Mouse (Mus musculus) kidney, postnatal 14 days (tissue): Measurements from ENCODE around the gene Slc25a36.

Experiments
- DNase-seq: peaks from one replicate; pipeline ENCODE4 v3.0.0; 2022; ENCODE audit warnings: mixed read lengths

Gene Slc25a36

DNA sequence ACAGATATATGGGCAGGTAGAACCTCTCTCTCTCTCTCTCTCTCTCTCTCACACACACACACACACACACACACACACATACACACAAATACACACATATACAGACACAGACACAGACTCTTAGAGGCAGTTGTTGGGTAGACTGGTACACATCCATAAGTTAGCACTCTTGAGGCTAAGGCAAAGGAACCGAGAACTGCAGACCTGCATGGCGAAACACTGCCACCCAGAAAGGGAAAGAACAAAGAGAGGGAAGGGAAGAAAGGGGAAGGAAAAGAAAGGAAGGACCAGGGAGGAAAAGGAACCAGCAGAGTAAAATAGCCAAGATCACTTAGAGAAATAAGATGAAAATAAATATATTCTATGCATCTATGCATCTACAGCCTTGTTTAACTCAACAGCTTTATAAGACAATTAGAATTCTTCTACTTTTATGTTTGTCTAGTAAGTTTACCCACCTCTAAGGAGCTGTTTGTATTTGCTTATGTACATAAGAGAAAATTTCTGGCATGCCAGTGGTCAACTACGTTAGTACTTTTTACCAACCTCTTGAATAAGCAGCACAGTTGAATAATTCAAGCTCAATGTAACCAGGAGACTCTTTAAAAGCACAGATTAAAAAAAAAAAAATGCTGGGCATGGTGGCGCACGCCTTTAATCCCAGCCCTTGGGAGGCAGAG, 4.3 kb downstream of the Slc25a36 start:
- DNase-seq, result no peak

DNA sequence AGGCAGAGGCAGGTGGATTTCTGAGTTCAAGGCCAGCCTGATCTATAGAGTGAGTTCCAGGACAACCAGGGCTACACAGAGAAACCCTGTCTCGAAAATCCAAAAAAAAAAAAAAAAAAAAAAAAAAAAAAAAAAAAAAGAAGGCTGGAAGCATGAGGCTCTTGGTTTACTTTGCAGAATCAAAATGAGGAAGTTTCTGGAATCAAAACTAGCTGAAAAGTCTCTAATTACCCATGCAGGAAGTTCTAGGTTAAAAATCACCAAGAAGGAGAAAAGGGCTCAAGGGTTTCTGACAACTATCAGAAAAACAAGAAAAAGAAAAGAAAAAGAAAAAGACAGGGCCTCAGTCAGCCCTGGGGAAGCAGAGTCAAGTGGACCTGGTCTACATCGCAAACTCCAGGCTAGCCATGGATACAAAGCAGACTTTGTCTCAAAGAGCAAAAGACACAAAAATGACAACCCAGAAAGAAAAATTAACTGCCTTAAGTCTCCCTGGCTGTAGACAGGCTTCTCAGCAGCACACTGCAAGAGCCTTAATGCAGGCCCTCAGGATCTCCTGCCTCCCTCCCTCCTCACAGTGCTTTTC, 5.5 kb downstream of the Slc25a36 start:
- DNase-seq, result no peak

DNA sequence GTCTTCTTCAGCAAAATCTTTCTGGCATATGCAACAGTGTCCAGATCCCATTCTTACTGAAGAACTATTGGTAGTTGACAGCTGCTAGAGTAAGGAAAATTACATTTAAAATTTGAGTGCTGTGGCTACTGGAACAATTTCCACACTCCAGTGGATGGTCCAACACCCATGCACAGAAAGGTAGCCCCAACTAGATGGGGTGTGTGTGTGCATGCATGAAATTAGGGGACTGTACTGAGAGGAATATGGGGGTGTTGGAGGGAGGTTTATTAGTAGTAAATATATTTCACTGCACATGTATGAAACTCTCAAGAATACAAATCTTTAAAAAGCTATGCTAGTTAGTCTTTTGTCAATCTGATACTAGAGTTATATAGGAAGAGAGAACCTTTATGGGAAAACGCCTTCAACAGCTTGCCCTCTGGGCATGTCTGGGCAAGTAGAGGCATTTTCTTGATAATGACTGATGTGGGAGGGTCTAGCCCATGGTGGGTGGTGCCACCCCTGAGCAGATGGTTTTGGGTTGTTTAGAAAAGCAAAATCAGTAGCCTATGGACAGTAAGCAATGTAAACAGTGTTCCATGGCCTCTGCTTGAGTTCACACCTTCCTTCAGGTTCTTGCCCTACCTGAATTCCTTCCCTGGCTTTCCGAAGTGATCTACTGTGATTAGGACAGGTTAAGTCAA, 7.4 kb downstream of the Slc25a36 start:
- DNase-seq, result no peak

DNA sequence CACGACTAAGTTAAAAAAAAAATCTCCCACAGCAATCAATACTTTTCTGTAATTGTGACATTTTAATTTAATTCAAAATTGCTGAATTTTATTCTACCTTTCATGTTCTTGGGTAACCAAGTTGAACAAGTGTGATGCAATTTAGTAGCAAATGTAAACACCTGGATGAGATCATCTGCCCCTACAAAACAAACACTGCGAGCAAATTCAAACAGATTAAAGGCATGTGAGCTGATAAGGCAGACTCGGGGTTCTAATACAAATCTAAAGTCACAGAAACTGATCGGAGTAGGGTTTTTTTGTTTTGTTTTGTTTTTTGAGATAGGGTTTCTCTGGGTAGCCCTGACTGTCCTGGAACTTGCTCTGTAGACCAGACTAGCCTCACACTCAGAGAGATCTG, 12.0 kb downstream of the Slc25a36 start:
- no peak for DNase-seq

DNA sequence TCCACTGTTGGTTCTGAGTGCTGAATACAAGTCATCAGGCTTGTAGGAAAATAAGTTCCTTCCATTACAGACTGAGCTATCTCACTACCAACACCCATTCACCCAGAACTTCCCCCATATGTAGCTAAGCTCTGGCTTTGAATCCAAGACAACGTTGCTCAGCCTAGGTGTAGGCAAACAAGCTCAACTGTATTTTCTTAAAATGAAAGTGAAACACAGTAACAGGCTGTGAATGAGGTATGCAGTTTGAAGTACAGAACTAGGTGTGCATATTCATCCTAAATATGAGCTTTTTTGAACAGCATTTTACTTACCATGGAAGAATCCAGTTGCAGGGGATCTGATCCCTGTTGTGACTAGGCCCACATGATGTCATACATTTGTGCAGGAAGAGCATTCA, 14.8 kb downstream of the Slc25a36 start:
- no peak for DNase-seq

DNA sequence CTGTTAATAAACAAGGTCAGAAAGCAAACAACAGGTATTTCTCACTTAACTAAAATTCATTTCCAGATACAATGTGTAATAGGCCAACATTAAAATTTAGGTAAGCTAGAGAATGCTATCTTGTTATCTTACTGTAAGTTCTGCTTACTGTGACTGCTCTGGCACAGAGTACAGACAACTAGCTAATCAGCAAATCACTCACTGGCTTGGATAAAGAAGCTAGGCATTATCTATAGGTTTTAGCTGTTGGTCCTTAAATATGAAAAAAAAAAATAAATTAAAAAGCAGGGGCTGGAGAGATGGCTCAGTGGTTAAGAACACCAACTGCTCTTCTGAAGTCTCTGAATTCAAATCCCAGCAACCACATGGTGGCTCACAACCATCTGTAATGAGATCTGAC, 23.1 kb downstream of the Slc25a36 start:
- DNase-seq, result no peak

DNA sequence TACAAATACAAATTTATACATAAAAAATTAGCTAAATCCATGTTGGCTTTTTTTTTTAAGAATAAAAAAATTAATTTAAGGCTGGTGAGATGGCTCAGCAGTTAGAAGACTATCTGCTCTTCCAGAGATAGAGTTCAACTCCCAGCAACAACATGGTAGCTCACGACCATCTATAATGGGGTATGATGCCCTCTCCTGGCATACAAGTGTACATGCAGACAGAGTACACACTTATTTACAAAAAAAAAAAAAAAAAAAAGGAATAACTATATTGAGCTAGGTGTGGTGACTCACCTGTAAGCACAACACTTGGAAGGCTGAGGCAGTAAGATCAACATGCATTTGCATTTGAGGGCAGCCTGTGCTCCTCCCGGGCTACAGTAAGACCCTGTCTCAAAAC, 26.3 kb downstream of the Slc25a36 start:
- DNase-seq, result no peak

DNA sequence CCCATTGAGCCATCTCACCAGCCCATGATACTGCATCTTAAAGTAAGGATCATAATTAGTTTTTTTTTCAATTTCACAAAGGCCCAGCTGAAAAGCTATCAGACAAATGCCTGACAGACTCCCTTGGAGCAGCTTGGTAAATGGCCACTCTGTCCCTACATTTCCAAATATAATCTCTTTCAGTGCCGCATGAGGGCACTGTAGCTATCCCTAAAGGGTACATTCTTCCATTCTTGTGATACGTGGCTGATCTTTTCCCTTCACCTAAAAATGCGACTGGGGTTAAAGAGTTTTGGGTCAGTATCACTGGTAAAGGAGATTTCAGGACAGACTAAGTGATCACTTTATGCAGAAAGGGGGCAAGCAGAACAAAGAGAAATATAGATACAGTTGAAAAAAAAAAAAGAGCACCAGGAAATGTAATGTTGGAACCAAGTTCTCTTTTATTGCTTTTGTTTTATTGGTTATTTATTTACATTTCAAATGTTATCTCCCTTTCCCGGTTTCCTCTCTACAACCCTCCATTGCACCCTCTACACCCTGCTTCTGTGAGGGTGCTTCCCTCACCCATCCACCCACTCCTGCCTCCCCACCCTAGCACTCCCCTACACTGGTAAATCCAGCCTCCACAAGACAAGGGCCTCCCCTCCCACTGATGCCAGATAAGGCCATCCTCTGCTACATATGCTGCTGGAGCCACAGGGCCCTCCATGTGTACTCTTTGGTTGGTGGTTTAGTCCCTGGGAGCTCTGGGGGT, 29.7 kb downstream of the Slc25a36 start:
- no peak for DNase-seq

DNA sequence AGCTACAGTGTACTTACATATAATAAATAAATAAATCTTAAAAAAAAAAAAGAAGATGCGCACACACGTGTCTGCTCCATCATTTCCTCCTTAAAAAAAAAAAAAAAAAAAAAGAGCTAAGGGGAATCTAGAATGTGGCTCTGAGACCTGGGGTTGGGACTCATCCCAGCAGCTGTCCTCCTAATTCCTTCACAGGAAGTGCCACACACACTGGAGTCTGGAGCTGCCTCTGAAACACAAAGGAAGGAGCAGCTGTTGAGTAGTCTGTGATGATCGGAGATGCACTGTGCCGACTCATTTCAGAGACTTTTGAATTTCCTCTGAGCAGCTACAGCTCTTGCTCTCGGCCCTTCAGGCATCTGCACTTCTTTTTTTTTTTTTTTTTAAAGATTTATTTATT, 41.0 kb downstream of the Slc25a36 start:
- no peak for DNase-seq

DNA sequence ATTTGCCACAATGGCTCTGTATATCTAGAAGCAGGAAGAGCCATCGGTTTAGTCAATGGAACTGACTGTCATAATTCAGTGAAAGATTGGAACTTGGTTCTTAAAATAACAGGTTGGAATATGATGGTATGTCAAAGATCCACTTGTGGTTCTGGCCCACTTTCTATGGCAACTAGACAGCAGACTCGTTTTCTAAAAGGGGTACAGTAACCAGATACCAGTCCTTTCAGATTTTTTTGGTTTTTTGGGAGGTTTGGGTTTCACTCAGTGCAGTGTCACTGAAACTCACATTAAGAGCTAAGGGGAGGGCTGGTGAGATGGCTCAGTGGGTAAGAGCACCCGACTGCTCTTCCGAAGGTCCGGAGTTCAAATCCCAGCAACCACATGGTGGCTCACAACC, 41.5 kb downstream of the Slc25a36 start:
- DNase-seq, result no peak

DNA sequence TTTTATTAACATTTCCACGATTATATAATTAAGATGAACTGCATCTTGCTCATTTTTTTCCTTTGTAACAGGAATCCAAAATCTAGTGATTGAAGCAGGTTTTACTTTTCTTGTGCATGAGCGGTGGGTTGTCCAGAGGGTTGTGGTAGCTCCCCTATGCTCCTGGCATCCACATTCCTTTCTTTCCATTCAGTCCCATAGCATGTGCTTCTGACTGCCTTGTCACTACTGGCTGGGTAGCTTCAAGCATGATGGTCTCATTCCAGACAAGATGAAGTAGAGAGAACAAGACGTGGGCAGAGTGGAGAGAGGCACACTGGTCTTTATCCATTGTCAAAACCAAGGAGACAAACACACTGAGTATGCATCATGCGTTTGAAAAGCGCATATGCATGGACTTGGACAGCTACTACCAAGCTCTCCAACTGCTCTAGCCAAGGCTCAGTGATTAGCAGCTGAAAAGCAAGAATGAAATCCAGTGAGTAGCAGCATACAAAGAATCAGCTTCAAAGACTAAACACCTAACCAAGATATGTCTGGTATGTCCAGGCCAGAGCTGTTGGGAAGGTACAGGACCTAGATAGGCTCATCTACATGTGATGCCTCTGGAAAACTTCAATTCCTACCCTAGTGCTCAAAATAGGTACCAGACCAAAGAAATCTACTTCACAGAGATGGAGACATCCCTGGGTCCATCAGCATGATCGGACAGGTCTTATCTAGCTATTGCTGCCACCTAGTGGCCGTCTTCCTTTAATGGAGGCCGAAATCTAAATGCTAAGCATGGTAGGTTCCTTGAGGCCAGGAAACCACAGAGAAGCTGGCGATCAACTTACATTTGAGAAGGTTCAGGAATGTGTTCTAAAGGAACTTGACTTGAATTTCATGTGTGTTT, 42.5 kb downstream of the Slc25a36 start:
- peak; percentile 87 for DNase-seq

DNA sequence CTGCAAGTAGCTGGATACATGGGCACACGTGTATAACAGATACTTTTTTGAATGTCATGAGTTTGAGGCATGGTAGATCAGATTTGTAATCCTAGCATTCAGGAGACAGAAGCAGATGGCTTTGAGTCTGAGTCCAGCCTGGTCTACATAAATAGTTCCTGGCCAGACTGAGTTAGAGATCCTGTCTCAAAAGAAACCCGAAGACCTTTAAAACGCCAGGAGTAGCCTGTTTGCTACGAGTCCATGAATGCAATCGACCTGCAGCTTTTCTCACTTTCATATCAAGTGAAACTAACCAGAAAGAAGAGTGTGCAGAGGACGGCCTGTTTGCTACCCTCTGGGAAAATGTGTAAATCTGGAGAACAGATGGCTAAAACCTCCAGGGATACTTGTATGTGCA, 43.2 kb downstream of the Slc25a36 start:
- no peak for DNase-seq

DNA sequence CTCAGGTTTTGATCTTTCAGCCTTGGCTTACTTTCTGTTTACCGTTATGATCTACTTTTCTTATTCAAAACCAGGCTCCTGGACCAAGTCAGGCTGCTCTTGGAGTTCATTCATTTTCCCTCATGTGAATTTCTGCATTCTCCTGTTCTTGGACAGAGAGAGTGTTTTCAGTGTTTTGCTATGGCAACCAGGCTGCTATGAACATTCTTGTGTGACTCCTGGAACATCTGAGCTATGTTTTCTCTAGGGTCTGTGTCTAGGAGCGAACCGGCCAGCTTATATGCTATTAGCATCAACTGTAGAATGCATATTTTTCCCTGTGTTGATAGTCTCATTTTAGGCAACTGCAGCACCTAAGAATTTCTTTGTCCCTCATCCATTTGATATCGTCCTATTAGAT, 45.1 kb downstream of the Slc25a36 start:
- DNase-seq, result no peak

DNA sequence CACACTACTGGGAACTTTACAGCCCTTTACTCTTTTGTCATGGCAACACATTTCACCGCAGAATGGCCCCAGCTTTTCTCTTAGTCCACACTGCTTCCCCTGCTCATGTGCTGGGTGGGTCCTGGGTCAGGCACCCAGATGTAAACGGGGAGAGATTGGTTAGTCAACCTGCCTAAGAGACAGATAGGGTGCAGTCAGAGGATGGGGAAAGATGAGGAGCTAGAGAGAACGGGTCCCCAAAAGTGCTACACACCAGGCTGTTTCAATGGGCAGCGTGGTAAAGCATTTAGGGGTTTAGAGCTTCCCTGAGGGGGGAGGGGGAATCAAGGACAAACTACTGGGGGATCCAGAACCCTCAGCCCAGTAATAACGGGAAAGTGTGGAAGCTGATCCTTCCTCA, 45.7 kb downstream of the Slc25a36 start:
- no peak for DNase-seq

DNA sequence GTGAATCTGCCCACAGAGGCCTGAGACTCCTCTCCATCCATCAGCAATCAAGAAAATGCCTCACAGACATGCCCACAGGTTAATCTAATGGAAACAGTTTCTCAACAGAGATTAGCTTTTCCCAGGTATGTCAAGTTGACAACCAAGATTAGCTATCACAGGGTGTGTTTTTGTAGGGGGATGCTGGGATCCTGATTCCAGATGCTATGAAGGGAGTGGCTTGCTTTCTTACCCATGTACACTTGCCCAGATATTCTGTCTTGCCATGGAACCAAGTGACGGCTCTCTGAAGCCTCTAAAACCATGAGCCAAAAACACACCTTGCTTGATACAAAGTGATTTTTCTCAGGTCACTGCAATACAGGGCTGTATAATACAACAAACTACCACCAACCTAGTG, 46.8 kb downstream of the Slc25a36 start:
- DNase-seq, result no peak

DNA sequence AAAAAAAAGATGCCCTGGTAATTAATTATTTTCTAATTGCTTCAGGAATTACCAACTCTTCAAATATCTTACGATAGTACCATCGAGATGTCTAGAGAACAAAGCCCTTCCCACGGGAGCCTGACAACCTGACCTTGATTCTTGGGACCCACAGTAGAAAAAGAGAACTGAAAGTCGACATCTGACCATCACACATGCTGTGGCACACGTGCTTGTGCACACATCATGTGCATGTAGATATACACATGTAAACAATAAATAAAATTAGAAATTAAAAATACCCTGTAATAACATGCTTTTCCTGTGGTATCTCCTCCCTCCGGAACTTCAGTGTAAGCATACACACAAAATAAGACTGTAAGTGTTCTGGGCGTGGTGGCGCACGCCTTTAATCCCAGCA, 49.3 kb downstream of the Slc25a36 start:
- DNase-seq, result no peak

DNA sequence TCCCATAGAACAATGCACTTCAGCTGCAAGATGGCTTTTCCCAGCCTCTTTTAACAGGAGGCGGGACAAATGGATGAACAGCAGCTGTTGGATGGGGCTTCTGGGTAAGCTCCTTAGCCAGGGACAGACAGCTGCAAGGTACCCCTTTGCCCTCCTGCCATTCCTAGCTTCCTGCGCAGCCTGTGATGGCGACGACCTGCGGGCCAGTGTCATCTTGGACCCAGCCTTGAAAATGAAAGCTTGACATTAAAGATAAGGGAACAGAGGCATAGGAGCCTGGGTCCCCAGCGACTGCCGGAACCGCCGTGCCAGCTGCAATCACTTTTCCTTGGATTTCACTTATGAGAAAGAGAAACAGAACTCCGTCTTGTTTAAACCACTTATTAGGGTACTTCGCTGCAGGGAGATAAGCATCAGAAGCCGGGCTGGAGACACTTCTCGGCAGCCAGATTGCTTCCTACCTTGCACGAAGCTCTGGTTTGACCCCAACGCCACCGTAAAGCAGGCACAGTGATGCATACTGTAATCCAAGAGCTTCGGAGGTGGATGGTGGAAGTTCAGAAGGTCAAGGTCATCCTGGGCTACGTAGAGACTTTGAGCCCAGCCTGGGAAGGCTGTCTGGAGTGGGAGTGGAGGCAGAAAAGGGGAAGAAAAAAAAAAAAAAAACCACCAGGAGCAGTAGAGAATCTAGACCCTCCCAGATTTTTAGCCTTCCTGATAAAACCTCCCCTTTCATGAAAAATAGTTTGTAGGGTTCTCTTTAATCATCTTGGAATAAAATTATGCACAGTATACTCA, 54.2 kb downstream of the Slc25a36 start:
- no peak for DNase-seq

DNA sequence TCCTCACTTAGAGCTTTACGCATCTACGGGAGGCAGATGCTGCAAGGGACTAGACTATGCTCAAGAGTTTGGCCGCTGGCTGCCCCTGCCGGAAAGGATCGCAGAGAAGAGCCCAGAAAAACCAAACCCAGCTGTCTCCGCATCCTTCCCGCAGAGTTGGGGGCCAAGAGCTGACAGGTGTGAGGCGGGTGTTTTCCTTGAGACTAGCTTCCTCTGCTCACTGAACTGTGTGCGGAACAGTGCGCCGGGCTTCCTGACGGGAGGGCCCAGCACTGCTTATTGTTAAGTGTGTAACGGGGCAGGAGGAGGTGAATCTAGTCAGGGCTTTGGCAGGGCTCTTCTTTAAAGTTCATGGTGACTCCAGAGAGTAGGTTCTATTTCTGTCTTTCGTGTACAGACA, 55.1 kb downstream of the Slc25a36 start:
- peak; percentile 47 for DNase-seq

DNA sequence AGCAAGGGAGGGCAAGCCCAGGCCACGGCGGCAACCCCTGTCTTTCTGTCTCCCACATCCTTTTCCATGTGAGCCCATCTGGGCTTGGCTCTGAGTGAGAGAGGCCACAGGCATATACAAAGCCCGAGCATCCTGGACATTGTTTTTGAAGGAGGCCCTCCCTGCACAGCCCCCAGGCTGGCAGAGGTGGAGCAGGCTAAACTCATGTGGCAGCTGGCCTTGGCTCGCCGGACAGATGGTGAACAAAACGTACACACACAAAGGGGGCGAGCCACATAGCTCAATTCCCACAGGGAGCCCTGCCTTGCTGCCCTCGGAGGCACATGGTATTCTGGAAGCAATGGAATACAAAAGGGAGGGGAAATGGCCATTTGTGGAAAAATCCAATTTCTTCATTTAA, 59.8 kb downstream of the Slc25a36 start:
- no peak for DNase-seq

DNA sequence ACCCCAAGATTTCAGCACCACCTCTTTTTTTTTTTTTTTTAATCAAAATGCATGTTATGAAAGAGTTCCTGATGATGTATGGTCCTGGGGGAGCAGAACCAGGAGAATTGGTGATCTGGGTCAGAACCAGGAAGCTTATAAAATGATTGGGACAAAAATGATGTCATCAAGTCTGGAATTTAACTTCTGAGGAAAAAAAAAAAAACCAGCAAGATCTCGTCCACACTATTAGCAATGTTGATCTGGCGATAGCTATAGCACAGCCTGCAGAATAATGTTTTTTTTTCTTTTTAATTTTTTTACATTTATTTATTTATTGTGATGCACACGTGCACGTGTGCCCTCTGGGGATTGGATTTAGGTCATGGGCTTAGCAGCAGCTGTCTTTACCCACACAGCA, 64.7 kb downstream of the Slc25a36 start:
- DNase-seq, result no peak

DNA sequence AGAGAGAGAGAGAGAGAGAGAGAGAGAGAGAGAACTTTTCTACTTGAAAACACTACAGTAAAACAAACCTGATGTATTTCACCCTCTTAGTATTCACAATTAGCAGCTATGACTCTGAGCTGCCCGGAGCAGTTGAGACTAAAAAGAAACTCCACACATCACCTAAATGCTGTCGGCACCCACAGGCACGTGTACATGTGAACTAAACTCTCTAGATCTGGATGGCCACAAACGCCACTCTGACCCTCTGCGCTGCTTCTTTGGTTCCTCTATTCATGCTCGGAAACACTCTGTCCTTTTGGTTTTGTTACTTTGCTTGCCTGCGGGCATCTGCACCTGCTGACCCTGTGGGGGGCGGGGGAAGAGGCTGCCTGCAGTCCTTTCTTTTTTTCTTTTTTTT, 69.3 kb downstream of the Slc25a36 start:
- no peak for DNase-seq

DNA sequence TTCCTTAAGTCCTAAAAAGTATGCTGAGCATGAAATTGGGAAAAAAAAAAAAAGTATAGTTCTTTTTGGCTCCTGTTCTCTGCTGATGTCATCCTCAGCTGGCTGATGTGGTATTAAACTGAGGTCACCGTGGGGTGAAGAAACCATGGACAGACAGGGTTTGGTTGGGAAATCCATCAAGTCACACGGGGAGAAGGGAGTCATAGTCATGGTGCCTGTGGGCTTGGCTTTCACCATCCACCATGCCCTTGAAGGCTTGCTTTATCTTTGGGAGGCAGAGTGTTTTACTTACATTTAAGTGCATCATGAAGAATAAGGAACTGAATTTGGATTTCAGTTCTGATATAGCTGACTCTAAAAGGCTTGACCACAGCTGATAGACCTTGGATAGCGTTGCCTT, 72.9 kb downstream of the Slc25a36 start:
- DNase-seq, result no peak
